Comparison of ENCODE assay signal across 20 mouse cellular contexts in the genomic region with DNA sequence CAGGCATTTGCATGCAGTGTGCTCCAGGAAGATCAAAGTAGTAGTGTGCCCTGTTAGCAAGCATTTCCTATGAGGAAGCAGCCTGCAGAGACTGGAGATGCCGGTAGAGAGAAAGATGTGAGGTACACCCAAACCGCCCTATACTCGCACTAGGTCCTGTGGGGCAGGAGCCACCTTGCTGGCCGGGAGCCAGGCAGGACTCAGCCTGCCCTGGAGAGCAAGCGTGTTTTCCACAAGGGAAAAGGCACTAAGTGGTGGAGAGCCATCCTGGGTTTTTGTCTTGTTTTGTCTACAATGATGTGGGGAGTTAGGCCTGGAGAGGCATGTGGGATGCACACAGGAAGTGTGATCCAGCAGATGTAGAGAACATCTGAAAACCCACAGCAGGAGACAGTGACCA. TPM values are rescaled to one million over a fixed set of nuclear protein-coding genes. Genes with fewer than 3 reads are reported as not detected.
DNase-seq lines count a peak whose midpoint lies in the region; ATAC-seq lines count a peak whose summit lies in the region.
"Had no signal": no experiment of that assay in that cellular context is flagged by ENCODE, and none has a peak within 500 bp of the region (broad histone marks: within the 10 kb centered on the region; RNA-seq: fewer than 3 reads in every experiment).

No protein-coding gene starts in this region.

- H3K36me3 ChIP-seq in heart, embryonic 14.5 days (ENCODE audit: control insufficient read depth, insufficient read depth, low read length): no peaks in the 10 kb centered on the region
- no peaks in the 10 kb centered on the region for H3K36me3 ChIP-seq in midbrain, embryonic 11.5 days (ENCODE audit: control insufficient read depth, insufficient read depth, low read length)
- H3K36me3 ChIP-seq in midbrain, embryonic 15.5 days (replicated peaks): peaks cover 3% of the 10 kb centered on the region; the same call in 1 of the 2 replicates
- H3K36me3 ChIP-seq: heart, embryonic 15.5 days had no signal

- no peak for ATAC-seq in heart, embryonic 14.5 days (ENCODE audit: insufficient number of reproducible peaks, insufficient read depth, low FRiP score, low read depth)
- ATAC-seq in midbrain, embryonic 11.5 days (ENCODE audit: low FRiP score): no peak
- ATAC-seq in midbrain, embryonic 15.5 days (replicated peaks): no peak; the same call in 1 of the 2 replicates
- ATAC-seq: activated CD4-positive, CD25-positive, alpha-beta regulatory T cell, adult 4 months; CD4-positive, CD25-positive, alpha-beta regulatory T cell, adult 4 months had no signal

- H3K4me3 ChIP-seq in heart, embryonic 14.5 days (ENCODE audit: control insufficient read depth in 1 of 2, insufficient read depth in 1 of 2, low read depth in 1 of 2, low read length in 2 of 2): no peak overlapping the region
- no peak overlapping the region for H3K4me3 ChIP-seq in midbrain, embryonic 11.5 days (ENCODE audit: low read depth, low read length)
- H3K4me3 ChIP-seq in midbrain, embryonic 15.5 days: no peak overlapping the region
- H3K4me3 ChIP-seq: embryonic facial prominence, embryonic 10.5 days; heart, embryonic 15.5 days; hindbrain, embryonic 10.5 days; limb, embryonic 10.5 days; megakaryocyte, embryonic 14.5 days had no signal

- peak overlapping the region; percentile 21; the same call in 1 of the 2 replicates for H3K9ac ChIP-seq in heart, embryonic 14.5 days (ENCODE audit: low read length)
- H3K9ac ChIP-seq in midbrain, embryonic 11.5 days (ENCODE audit: low read length): no peak overlapping the region
- no peak overlapping the region for H3K9ac ChIP-seq in midbrain, embryonic 15.5 days
- H3K9ac ChIP-seq: heart, embryonic 15.5 days had no signal

- no peak overlapping the region for H3K4me2 ChIP-seq in heart, embryonic 14.5 days (ENCODE audit: low read length)
- no peak overlapping the region for H3K4me2 ChIP-seq in midbrain, embryonic 11.5 days
- H3K4me2 ChIP-seq in midbrain, embryonic 15.5 days: no peak overlapping the region
- H3K4me2 ChIP-seq: heart, embryonic 15.5 days had no signal

- H3K27me3 ChIP-seq in heart, embryonic 14.5 days (ENCODE audit: control insufficient read depth, insufficient read depth, low read length): no peaks in the 10 kb centered on the region
- no peaks in the 10 kb centered on the region for H3K27me3 ChIP-seq in midbrain, embryonic 11.5 days (ENCODE audit: control insufficient read depth, insufficient read depth, low read length)
- no peaks in the 10 kb centered on the region for H3K27me3 ChIP-seq in midbrain, embryonic 15.5 days (replicated peaks)
- H3K27me3 ChIP-seq: heart, embryonic 15.5 days had no signal

- H3K27ac ChIP-seq in heart, embryonic 14.5 days (replicated peaks in 1 of 2; ENCODE audit: control insufficient read depth in 1 of 2, insufficient read depth in 1 of 2, low read depth in 2 of 2, low read length in 2 of 2): peak overlapping the region in 1 of 2 experiments; percentile 19; a peak in 1 of 4 replicates
- no peak overlapping the region for H3K27ac ChIP-seq in midbrain, embryonic 11.5 days (ENCODE audit: low read depth, low read length)
- no peak overlapping the region for H3K27ac ChIP-seq in midbrain, embryonic 15.5 days
- H3K27ac ChIP-seq: embryonic facial prominence, embryonic 10.5 days; hindbrain, embryonic 10.5 days; limb, embryonic 10.5 days had no signal

- H3K9me3 ChIP-seq in heart, embryonic 14.5 days (ENCODE audit: control insufficient read depth, low read length): no peaks in the 10 kb centered on the region; the same call in 1 of the 2 replicates
- H3K9me3 ChIP-seq in midbrain, embryonic 11.5 days (ENCODE audit: control insufficient read depth, low read length): no peaks in the 10 kb centered on the region
- no peaks in the 10 kb centered on the region for H3K9me3 ChIP-seq in midbrain, embryonic 15.5 days
- H3K9me3 ChIP-seq: heart, embryonic 15.5 days; limb, embryonic 10.5 days had no signal

- peaks cover 14 to 24% of the 10 kb centered on the region in 2 experiments for H3K4me1 ChIP-seq in heart, embryonic 14.5 days (ENCODE audit: control insufficient read depth in 2 of 2, insufficient read depth in 2 of 2, low read length in 2 of 2)
- no peaks in the 10 kb centered on the region for H3K4me1 ChIP-seq in midbrain, embryonic 11.5 days (ENCODE audit: control insufficient read depth, insufficient read depth, low read length)
- H3K4me1 ChIP-seq in midbrain, embryonic 15.5 days: peaks cover 5% of the 10 kb centered on the region; the same call in 1 of the 2 replicates
- H3K4me1 ChIP-seq: embryonic facial prominence, embryonic 10.5 days; hindbrain, embryonic 10.5 days; limb, embryonic 10.5 days had no signal

- WGBS in heart, embryonic 14.5 days: 74% methylated on average over 5 of the region's 5 CpGs
- 88% methylated on average over 5 of the region's 5 CpGs for WGBS in midbrain, embryonic 11.5 days
- 82% methylated on average over 5 of the region's 5 CpGs for WGBS in midbrain, embryonic 15.5 days

- DNase-seq in heart, adult 9 months (ENCODE audit: low spot score in 2 of 2): no peak
- DNase-seq in midbrain, embryonic 11.5 days (ENCODE audit: low spot score, missing footprints): peak; percentile 41
- peak; percentile 55 for DNase-seq in cerebellum, adult 9-10 months
- peak; percentile 43 to 44 for DNase-seq in cerebellum, postnatal 36 days
- DNase-seq in B cell, adult 2 months: no peak
- DNase-seq: adrenal gland, postnatal 25 days; kidney, adult 18-20 months; kidney, postnatal 14 days; lung, adult 18-20 months; lung, postnatal 14 days; thymus, postnatal 36 days had no signal

RNA-seq across cellular contexts. Expression of a gene that starts 57.2 kb away (rescaled TPM):
- 35.9 and 39.9 TPM in 2 replicates for polyA plus RNA-seq in heart, embryonic 14.5 days (2014; fragmentation: Nextera tagmentation; extraction: Ambion mirVana)
- polyA plus RNA-seq in midbrain, embryonic 11.5 days (2014; fragmentation: Nextera tagmentation; extraction: Ambion mirVana): 43.6 and 50.7 TPM in 2 replicates
- 62.8 and 65.8 TPM in 2 replicates for polyA plus RNA-seq in midbrain, embryonic 15.5 days (2015; fragmentation: Nextera tagmentation; extraction: Ambion mirVana)

Comparison
In these comparisons a context has a peak if more than half of its experiments do, and no peak if none do; other contexts are left out.
1. DNase-seq: peak in midbrain, embryonic 11.5 days (single experiment), cerebellum, adult 9-10 months (single experiment) and cerebellum, postnatal 36 days (2 of 2); none in heart, adult 9 months (0 of 2) and B cell, adult 2 months (0 of 2).